Comparison of ENCODE assay signal across 9 mouse cellular contexts in genomic region chr13:112416410-112417162, GRCm38 (mm10). TPM values are rescaled to one million over a fixed set of nuclear protein-coding genes. Genes with fewer than 3 reads are reported as not detected.
DNase-seq lines count a peak whose midpoint lies in the region; ATAC-seq and TF ChIP-seq lines count a peak whose summit lies in the region.
"Had no signal": no experiment of that assay in that cellular context is flagged by ENCODE, and none has a peak within 500 bp of the region (broad histone marks: within the 10 kb centered on the region; RNA-seq: fewer than 3 reads in every experiment).

No protein-coding gene starts in this region.

- H3K4me2 ChIP-seq in liver, embryonic 11.5 days = peak overlapping the region; percentile 42; the same call in 1 of the 2 replicates

- H3K4me1 ChIP-seq in kidney, adult 2 months (ENCODE audit: control insufficient read depth, insufficient read depth, low read length) = 0 out of 2 replicates have a peak, but pooled peaks cover 2% of the 10 kb centered on the region
- peaks cover 13% of the 10 kb centered on the region for H3K4me1 ChIP-seq in liver, embryonic 11.5 days (replicated peaks; ENCODE audit: control insufficient read depth, insufficient read depth, low read length)

- no peaks in the 10 kb centered on the region for H3K27me3 ChIP-seq in kidney, adult 2 months (replicated peaks; ENCODE audit: control insufficient read depth, insufficient read depth, low read length)
- H3K27me3 ChIP-seq in liver, embryonic 11.5 days (replicated peaks; ENCODE audit: control insufficient read depth, insufficient read depth, low read length) = no peaks in the 10 kb centered on the region

- DNase-seq in kidney, adult 2 months = no peak
- DNase-seq in kidney, postnatal 36 days = no peak
- DNase-seq in ES-CJ7 (ENCODE audit: low read depth, low spot score) = peak; percentile 90
- peak; percentile 48 for DNase-seq in embryo, embryonic 9.5 days (ENCODE audit: extremely low spot score)
- no peak for DNase-seq in liver, embryonic 11.5 days (ENCODE audit: low spot score)
- no peak for DNase-seq in yolk sac, embryonic 10.5 days (ENCODE audit: low spot score)
- no peak for DNase-seq in layer of hippocampus, adult 8-10 months (ENCODE audit: low spot score in 2 of 2)
- no peak for DNase-seq in right cerebral cortex, postnatal 4 days
- DNase-seq: adrenal gland, postnatal 10 days had no signal

- H3K27ac ChIP-seq in kidney, adult 2 months (ENCODE audit: insufficient read depth, low read depth, low read length) = peak overlapping the region; percentile 50; the same call in 1 of the 2 replicates
- H3K27ac ChIP-seq in liver, embryonic 11.5 days (ENCODE audit: low read depth, low read length) = no peak overlapping the region

- TF ChIP-seq CTCF in kidney, adult 2 months (conservative IDR thresholded peaks at IDR 0.05; ENCODE audit: insufficient read depth, insufficient read length, low read depth, low read length) = no peak

- no peak overlapping the region for H3K4me3 ChIP-seq in kidney, adult 2 months (ENCODE audit: insufficient read depth, low read depth, low read length)
- H3K4me3 ChIP-seq in liver, embryonic 11.5 days (ENCODE audit: low read depth, low read length) = no peak overlapping the region

- WGBS in kidney, adult 2 months = 31% methylated on average over 8 of the region's 8 CpGs
- 24% methylated on average over 8 of the region's 8 CpGs for WGBS in liver, embryonic 11.5 days

- no peak for ATAC-seq in liver, embryonic 11.5 days (replicated peaks; ENCODE audit: low FRiP score)

- H3K9ac ChIP-seq in liver, embryonic 11.5 days (ENCODE audit: low read depth, low read length) = no peak overlapping the region

- H3K9me3 ChIP-seq in liver, embryonic 11.5 days (ENCODE audit: control insufficient read depth, low read length) = no peaks in the 10 kb centered on the region

- TF ChIP-seq POLR2A in kidney, adult 2 months (IDR thresholded peaks at IDR 0.05; ENCODE audit: low read depth, low read length) = no peak

- no peaks in the 10 kb centered on the region for H3K36me3 ChIP-seq in kidney, adult 2 months (ENCODE audit: control insufficient read depth, insufficient read depth, low read length)
- no peaks in the 10 kb centered on the region for H3K36me3 ChIP-seq in liver, embryonic 11.5 days (ENCODE audit: control insufficient read depth, insufficient read depth, low read length)

RNA-seq across cellular contexts. Expression of gene Il6st, which starts 47.3 kb away (rescaled TPM):
- 30.9 and 33.6 TPM in 2 replicates for polyA plus RNA-seq in kidney, adult 2 months (2012; rRNA removed)
- polyA plus RNA-seq in liver, embryonic 11.5 days (2014; fragmentation: Nextera tagmentation; extraction: Ambion mirVana) = 12.4 and 14.0 TPM in 2 replicates
- total RNA-seq in layer of hippocampus, adult 8-10 months (2022) = 100 to 1,000 TPM in 1 of 4 experiments, 10 to 100 TPM in 3; 87.6 to 105 (median 97.0) TPM

Comparison
In these comparisons a context has a peak if more than half of its experiments do, and no peak if none do; other contexts are left out.
1. DNase-seq: peak in ES-CJ7 (single experiment) and embryo, embryonic 9.5 days (single experiment); none in kidney, adult 2 months (single experiment), kidney, postnatal 36 days (0 of 2), liver, embryonic 11.5 days (single experiment), yolk sac, embryonic 10.5 days (single experiment), layer of hippocampus, adult 8-10 months (0 of 2) and right cerebral cortex, postnatal 4 days (single experiment).